Mouse (Mus musculus): ENCODE results near the gene Ints14.

DNA sequence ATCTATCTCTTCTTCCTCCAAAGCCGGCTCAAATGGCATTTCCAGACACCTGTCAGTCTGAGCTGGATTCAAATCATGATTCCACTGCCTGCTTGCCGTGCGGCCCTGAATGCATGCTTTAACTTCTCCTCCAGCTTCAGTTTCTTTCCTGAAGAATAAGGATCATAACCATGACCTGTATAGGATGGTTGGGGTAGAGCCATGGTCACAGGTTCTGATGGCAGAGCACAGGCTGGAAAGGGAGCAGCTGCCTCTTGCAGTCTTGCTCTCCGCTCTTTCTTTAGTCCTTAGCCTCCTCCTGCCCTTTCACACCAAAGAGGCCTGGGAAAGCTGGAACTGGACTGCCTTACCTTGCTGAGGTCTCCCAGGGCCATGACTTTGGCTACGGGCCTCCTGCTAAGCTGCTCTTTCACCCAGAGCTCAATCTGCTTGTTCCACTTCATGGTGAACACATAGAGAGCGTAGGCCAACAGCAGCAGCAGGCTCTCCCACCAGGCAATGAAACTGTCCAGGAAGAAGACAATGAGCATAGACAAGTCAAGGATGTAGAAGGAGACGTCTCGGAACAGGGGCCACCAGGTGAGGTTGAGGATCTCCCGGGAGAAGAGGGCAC, 13.1 kb upstream of the Ints14 start:
- TF ChIP-seq CTCF (IDR thresholded peaks at IDR 0.05; ENCODE audit: borderline replicate concordance, control insufficient read depth, extremely low read depth, insufficient read depth, low read length, poor library complexity) (no peak), POLR2A (IDR thresholded peaks at IDR 0.05; ENCODE audit: control insufficient read depth, extremely low read depth, insufficient read depth, low read length, poor library complexity) (no peak)

Data from thymus, adult 2 months (tissue).